Mouse (Mus musculus) left cerebral cortex, adult 8-10 months (tissue): ENCODE measurements around the gene Slc16a6. TPM values are rescaled to one million over a fixed set of nuclear protein-coding genes. Genes with fewer than 3 reads are reported as not detected.
A peak's percentile ranks its signal among the peaks of the same experiment; 100 is the strongest.

Experiments
- DNase-seq, 2 experiments: peaks; one replicate each; pipeline ENCODE4 v3.0.0; 2022; ENCODE audit warnings: low spot score in 2 of 2
- total RNA-seq, 4 experiments: library from RNA; stranded (reverse); gene quantifications; 2 replicates each; pipeline ENCODE4 v1.2.4; 2022

The Slc16a6 gene
- total RNA-seq, 4 experiments from 2014 or later = 12.5 to 15.6 (median 14.0) TPM

DNA sequence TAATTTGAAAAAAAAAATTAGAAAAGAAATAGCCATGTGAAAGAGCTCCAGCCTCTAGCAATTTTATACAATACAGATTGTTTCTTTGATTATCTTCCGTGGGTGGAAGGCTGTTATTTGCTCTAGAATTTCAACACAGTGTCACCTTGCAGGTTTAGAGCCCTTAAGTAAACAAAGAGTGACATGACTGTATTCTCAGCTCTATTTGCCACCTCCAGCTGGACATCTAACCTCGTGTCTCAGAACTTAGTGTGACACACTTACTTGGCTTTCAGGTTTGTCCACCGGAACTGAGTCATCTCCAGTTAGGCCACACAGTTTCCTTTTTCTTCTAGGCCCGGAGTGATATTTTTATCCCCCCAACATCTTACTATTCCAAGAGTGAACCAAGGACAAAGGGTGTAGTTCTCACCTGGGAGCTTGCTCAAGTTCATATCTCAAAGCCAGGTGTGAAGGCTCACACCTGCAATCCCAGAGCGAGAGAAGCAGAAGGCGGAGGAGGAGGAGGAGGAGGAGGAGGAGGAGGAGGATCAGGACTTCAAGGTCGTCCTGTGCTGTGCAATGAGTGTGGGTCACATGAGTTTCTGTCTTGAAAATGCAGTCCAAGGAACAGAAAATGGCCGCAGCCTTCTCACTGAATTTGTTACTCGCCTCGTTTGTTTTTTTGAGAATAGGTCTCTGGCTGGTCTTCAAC, 14.7 kb upstream of the Slc16a6 start:
- DNase-seq = no peak

DNA sequence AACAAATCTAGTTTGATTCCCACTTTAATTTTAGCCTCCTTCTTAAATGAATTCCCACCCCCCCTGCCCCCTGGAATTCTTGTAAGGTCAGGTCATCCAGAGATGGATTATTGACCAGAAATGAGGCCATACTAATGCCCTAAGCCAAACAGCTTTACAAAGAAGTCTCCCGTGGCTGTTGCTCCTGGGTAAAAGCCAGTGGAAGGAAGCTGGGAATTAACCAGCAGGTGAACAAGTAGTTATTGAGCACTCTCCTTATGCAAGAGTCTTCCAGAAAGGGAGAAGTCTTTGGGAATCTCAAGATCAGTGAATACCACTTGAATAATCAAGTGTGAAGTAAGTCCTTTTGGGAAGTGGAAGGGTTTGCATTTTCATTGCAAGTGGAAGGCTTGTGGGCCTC, 13.7 kb upstream of the Slc16a6 start:
- no peak for DNase-seq

DNA sequence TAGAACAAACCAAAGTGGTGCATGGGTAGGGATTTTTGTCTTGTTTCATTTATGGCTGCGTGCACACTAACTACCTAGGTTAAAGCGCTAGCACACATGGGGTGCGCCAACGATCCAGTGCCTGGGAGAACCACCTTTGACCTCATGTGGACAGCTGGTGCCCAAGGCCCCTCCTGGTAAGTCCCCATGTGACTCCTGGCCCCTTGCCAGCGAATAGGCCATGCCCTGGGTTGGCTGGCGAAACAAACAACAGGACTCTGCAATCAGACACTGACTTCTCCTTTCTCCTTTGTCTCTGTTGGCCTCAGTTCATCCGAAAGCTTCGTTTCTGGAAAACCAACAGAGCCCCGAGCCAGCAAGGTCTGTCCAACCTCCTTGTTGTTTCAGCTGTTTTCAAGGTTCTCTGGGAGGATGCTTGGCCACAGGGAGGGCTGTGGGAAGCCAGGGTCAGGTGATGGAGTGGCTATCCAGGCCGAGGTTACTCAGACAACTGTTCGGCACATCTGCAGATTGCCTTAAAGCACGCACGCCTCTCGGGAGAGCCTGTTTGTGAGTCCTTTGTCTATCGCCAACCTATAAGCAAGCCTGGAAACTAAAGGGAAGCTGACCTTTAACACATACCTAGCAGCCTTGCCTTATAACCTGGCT, 12.1 kb upstream of the Slc16a6 start:
- peak in 1 of 2 experiments; percentile 73 for DNase-seq

DNA sequence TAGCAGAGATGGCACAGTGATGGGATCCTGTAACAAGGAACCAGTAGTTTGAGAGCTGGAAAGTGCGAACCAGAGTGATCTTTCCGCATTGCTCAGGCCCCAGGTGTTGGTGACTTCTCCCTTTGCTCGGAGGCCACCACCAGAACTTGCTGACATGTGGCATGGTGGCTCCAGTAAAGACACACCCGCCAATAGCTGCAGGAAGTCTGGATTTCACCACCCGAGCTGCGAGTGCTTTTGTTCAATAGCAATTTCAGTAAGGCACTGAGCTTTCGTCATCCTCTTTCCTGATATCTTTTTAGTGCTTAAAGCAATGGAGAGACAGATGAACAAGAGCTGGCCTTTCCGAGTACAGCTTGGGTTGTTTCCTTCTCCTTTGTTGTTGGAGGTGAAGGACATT, 7.0 kb upstream of the Slc16a6 start:
- DNase-seq = no peak

DNA sequence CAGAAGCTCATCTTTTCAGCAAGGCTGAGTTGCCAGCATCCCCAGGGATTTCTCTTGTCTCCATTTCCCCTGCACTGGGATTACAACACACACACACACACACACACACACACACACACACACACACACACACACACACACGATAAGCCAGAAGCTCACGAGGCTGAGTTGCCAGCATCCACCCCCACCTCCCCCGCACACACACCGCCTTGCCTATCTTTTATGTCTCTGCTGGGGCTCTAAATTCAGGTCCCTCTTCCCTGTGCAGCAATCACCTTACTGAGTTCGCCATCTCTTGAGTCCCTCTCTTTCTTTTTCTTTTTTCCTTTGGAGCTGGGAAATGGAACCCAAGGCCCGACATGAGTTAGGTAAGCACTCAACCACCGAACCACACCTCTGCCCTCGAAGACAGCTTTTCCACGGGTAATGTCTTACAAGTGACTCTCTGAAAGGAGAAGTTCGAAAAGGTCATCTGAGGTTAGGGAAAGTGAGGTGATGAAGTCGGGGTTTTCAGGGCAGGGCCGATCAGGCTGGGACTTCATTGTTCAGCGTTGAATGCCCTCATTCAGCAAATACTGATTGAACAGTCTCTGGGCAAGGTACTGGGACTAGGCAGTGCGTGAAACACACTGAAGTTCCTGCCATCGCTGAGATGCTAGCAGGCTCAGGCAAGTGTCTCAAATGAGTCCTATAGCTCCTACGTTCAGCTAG, 6.3 kb upstream of the Slc16a6 start:
- no peak for DNase-seq

DNA sequence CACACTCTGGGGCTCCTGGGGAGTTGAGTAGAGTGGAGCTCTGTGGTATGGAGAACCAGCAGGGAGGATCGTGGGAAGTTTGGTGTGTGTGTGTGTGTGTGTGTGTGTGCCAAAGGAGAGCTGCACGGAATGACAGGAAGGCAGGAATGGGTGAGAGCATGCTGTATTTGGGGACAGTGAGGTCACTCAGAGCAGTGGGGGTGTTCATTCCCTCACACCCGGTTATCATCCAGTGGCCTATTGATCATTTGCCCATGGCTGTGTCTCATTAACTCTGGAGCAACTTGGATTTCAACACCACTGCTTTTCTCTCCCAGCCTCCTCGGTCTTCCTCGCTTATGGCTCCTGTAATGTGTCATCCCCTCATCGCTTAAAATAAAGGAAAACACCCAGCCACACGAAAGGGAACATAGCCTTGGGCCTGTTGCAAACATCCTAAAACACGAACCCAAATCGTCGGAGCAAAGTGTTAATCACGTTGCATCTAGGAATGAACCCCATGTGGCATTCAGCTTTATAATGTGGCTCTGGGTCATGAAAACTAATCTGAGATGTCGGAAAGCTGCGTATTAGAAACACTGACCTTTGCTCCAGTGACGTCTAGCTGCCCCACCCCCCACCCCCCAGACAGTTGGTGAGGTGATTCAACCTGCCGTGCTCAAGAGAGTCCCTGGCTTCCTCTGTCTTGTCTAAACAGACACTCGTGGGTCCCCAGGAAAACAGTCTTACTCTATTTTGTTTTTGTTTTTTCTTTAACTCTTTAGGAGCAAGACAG, 4.4 kb upstream of the Slc16a6 start:
- DNase-seq = no peak

DNA sequence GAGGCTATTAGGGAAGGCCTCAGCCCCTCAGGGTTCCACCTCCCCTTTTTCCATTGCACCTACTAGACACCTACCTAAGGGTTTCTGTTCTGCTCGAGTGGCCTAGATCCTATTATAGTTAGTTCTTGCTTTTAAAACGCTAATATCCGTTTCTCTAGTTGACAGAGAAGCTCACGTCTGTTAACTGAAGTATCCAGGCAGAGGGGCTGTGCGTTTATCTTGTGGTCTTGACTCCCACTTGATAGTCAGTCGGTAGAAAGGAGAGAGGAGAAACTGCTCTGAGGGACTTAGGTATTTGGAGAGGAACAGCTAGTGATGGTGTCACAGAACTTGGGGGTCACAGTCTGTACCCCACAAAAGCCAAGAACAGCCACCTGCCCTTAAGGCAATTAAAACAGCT, 3.3 kb upstream of the Slc16a6 start:
- no peak for DNase-seq

DNA sequence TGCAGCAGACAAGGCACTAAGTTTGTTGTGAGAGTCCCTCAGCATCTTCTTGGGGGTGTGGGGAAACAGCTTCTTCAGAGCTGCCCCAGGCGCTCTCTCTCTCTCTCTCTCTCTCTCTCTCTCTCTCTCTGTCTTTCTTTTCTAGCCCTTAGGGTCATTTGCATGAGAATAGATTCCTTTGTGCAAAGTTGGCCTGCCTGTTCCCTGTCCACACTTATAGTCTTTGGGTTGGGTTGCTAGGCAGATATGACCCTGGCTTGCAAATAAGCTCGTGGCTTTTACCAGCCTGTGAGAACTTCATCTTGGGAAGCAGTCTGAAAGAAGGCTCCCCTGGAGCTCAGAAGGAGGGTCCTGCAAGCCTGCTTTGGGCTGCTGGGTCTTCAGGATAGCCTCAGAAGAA, 2.8 kb upstream of the Slc16a6 start:
- no peak for DNase-seq

DNA sequence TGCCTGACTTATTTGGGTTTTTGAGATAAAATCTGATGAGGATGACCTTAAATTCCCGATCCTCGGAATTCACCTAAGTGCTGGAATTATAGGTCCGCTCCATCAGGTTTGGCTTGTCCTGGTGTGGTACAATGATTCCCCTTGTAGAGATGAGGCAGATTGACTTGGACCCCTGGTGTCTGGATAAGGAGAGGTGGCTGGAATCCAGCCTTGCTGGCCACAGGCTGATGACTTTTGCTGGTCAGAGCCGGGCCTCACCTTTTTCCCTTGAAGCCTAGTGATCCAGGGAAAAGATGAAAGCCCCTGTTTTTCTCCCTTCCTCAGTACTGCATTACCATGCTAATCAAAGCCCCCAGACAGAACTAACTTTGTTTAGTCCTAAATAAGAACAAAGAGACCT, 2.3 kb upstream of the Slc16a6 start:
- DNase-seq = no peak

DNA sequence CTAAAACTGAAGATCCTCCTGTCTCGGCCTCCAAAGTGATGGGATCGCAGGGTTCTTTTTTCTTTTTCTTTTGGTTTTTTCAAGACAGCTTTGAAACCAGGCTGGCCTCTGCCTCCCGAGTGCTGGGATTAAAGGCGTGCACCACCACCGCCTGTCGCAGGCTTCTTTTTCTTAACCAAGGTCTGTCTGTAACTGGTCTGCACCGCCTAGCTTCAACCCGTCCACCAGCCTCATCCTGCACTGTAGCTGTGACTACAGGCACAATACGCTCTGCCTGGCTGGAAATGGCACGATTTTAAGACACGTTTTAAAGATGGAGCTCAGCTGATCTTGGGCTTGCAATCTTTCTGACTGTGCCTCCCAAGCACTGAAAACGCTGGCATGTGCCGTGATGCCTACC, 1.4 kb upstream of the Slc16a6 start:
- no peak for DNase-seq

DNA sequence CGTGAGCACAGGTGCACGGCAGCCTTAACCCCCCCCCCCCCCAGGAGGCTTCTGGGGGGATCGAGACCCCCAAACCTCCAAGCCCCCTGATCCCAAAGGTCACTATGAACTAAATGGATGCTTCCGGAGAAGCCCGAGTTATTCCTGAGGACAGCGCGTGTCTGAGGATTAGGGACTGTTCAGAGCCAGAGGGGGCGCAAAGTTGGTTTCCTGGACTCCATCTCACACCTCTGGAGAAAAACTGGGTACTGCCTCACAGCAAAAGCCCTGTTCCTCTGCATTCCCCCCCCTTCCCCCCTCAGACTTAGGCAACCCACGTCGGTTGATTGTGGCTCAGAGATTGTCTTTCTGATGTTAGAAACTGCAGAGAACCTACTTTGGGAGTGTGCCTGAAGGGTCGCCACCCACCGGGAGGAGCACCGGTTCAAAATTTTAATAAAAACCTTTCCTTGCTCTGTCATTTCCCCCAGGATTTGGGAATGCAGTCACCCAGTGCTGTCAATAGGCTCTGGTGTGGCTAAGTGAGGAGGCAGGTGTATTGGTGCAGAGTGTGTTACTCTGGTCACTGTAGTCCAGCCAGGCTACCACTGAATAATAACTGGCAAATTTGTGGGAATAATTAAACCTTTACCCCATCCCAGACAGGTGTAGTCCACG, 816 bp upstream of the Slc16a6 start:
- DNase-seq = no peak

DNA sequence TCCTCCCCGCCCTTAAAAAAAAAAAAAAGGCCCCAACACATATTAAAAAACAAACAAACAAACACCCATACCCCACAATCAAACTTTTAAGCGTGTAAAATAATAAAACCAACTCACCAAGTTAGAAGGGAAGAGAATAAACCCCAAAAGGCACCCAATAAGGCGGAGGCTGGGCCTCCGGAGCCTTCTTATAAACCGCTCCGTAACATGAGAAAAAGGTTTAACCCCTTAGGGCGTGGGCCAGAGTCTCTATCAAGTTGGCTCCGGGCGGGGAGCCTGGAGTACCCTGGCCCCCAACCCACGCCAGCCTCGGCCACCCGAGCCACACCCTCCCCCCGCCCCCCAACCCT, 602 bp downstream of the Slc16a6 start:
- DNase-seq = no peak

DNA sequence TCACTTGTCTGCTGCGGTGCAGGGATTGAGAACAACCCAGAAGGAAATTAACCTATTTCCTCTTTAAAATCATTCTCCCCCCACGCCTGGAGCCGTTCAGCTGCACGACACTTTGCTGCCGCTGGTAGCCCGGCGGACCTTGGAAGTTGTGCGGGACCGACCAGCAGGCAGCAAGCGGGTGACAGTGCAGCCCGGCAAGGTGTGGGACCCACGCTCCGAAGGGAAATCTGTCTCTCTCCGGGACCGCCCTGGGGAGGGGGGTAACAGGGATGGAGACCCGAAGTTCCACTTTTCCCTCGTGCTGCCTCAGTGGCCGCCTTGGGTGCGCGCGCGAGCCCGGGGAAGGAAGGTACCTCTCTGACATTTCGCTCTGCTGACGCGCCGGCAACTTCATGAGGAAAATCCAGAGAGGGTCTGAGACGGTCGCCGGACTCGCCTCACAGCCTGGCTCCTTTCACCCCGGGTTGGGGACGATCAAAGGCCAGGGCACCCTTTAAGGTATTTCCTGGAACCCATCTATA, 1.2 kb downstream of the Slc16a6 start:
- DNase-seq = no peak

DNA sequence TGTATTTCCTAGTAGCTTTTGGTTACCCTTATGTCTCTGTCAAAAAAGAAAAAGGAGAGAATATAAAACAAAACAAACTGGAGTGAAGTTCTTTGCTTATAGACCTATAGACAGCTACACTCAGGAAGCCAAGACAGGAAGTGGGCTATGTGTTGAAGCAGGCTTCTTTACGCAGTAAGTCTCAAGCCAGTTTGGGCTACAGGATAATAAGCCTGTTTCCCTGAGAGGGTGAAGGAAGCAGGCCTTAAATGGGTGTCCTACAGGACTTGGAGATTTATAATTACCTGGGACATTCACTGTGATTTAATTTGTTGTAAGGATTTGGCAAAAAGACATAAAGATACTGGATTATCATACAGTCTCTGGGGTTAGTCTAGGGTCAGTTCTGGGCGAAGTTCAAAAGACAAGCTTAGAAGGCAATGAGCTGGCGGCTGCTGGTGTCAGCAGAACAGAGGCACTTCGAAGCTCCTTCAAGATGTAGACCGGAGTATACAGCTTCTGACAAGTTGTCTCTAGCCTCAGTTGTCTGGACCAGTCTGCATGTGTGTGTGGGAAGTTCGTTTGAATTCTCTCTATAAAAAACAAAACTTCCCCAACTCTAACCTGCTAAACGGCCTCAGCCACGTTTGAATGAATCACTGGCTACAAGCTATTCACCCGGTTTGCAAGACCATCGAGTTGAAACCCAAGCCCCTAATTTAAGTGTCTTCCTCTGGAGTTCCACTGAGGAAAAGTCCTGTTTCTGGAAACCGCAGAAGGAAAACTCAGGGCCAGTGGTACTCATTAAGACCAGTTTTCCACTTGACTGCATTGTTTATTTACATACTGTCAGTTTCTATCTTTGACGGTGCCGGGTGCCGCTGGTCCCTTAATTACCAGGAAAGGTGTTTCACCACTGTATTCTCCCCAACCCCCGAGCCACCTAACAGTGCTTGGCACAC, 2.2 kb downstream of the Slc16a6 start:
- no peak for DNase-seq

DNA sequence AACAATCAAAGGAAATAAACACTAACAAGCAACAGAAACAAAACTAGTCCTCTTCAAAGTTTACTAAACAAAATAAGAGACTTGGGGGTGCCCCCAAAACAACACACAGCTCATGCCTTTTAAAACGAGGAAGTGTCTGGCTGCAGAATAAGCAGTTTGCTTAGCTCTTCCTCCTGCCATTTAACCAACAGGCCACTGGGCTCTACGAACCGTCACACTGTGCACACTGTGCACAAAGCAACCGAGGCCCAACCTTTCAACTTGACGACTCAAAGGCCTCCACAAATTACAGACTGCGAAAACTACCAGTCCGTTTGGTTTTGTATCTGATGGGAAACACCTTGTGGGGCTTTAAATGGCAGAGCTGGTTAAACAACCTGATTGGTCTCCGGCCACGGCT, 3.2 kb downstream of the Slc16a6 start:
- no peak for DNase-seq

DNA sequence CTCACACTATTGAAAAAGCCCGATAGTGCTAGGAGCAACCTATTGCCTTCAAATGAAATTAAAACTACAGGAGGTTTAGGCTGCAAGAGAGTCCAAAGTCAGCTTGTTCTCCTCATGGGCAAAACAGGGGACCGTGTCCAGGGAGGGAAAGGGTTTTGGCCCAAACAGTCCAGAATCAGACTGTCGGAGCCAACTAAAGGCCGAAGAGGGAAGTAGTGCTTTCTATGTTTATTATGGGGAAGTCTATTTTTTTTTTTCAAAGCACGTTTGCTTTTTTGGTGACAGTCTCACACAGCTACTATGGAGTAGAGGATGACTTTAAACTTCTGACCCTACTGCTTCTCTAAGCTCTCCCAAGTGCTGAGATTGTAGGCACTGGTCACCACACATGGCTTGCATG, 5.3 kb downstream of the Slc16a6 start:
- DNase-seq = no peak

DNA sequence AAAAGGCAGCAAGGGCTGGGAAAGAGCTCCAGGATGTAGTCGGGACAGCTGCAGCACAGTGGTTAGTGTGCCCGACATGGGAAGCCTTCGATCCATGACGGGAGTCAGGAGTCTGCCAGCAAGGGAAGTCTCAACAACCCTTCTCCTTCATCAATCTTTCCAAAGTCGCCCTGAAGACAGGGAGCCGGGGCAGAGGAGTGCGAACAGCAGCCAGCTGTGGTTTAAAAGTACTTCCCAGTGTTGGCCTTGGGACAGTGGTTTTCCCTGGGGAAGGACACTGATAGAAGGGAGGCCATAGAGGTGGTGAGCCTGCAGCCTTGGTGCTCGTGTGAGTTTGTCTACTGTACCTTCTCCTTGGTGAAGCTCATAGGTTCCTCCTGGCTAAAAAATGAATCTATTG, 6.4 kb downstream of the Slc16a6 start:
- no peak for DNase-seq

DNA sequence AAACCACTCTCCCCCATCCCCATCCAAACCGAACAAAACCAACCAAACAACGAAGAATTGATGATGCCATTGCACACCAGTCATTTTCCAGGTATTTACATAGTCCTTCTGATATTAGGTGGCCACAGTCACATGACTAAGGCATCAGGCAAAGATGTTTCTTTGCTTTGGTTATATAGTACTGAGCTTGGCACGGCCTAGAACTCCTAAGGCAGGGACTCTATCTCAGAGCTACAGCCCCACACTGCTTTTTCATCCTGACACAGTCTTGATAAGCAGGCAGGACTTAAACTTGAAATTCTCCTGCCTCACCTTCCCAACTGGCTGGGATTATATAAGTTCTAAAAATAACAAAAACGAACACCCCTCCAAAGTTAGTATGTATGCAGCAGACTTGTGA, 8.3 kb downstream of the Slc16a6 start:
- DNase-seq = no peak

DNA sequence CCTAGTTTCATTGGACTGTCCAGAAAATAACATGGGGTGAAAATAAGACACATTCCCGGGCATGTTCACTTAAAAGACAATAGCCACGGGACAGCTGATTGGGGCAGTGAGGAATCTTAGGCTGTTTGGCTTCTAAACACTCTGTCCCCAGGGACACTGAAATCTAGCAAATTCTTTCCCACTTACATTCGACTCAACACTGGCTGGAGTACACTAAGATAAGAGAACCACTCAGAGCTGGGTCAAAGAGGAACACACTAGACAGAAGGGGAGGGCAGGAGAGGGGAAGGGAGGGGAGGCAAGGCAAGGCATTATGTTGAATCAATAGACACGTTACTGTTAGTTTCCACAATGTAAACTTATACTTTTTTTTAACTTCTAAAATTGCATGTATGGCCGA, 12.8 kb downstream of the Slc16a6 start:
- no peak for DNase-seq

DNA sequence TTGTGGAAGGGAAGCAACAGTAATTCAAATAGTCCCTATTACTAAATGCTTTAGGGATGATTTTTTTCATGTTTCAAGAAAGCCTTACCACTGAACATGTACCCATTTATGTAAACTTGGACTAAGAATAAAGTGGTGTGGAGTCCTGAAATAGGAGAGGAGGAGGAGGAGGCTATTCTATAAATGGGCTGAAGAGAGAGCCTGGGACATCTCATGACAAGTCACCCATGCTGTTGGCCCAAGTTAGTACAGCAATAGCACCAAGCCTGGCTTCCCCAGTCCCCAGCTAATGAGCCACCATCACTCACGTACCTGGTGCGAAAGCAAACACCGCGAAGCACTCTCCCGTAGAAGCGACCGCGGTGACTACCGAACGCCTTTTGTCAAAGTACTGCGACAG, 15.2 kb downstream of the Slc16a6 start:
- peak in 1 of 2 experiments; percentile 24 for DNase-seq
